ENCODE assay signal across 18 mouse cellular contexts in genomic region chr5:121757900-121758299, GRCm38 (mm10). TPM values are rescaled to one million over a fixed set of nuclear protein-coding genes. Genes with fewer than 3 reads are reported as not detected.
A peak's percentile ranks its signal among the peaks of the same experiment; 100 is the strongest.
DNase-seq lines count a peak whose midpoint lies in the region; ATAC-seq lines count a peak whose summit lies in the region.
"Had no signal": no experiment of that assay in that cellular context is flagged by ENCODE, and none has a peak within 500 bp of the region (broad histone marks: within the 10 kb centered on the region; RNA-seq: fewer than 3 reads in every experiment).

No protein-coding gene starts in this region.

- peaks cover 7% of the 10 kb centered on the region for H3K4me1 ChIP-seq in hindbrain, embryonic 12.5 days
- H3K4me1 ChIP-seq in neural tube, embryonic 14.5 days (ENCODE audit: control insufficient read depth, insufficient read depth, low read length), result no peaks in the 10 kb centered on the region
- H3K4me1 ChIP-seq: intestine, embryonic 15.5 days had no signal

- peaks cover 39% of the 10 kb centered on the region; the same call in 1 of the 2 replicates for H3K36me3 ChIP-seq in hindbrain, embryonic 12.5 days
- peaks cover 4% of the 10 kb centered on the region; the same call in 1 of the 2 replicates for H3K36me3 ChIP-seq in neural tube, embryonic 14.5 days (ENCODE audit: control insufficient read depth, insufficient read depth, low read length)

- H3K9me3 ChIP-seq in hindbrain, embryonic 12.5 days (replicated peaks), result no peaks in the 10 kb centered on the region
- no peaks in the 10 kb centered on the region for H3K9me3 ChIP-seq in neural tube, embryonic 14.5 days (ENCODE audit: control insufficient read depth, low read length)
- H3K9me3 ChIP-seq: G1E; intestine, embryonic 15.5 days; liver, embryonic 12.5 days had no signal

- peak; percentile 21 for DNase-seq in layer of hippocampus, adult 11-12 months (ENCODE audit: low spot score)
- DNase-seq in layer of hippocampus, postnatal 14 days (ENCODE audit: low spot score in 2 of 2), result no peak
- peak; percentile 55 for DNase-seq in embryo, embryonic 10 days (ENCODE audit: low spot score)
- DNase-seq in adrenal gland, adult 2 months, result no peak
- no peak for DNase-seq in ovary, postnatal 36 days (ENCODE audit: low spot score)
- DNase-seq: adrenal gland, postnatal 36 days; cerebellum, adult 11 months; heart, adult 18-20 months; heart, postnatal 14 days; kidney, postnatal 14 days; layer of hippocampus, postnatal 36 days; left cerebral cortex, postnatal 4 days; spleen, adult 18-20 months had no signal

- peak; percentile 52; the same call in 1 of the 2 replicates for ATAC-seq in hindbrain, embryonic 12.5 days (ENCODE audit: low FRiP score)
- peak; percentile 17; the same call in 1 of the 2 replicates for ATAC-seq in neural tube, embryonic 14.5 days (ENCODE audit: low read depth)
- ATAC-seq: intestine, embryonic 15.5 days; liver, embryonic 12.5 days had no signal

- no peak overlapping the region for H3K9ac ChIP-seq in hindbrain, embryonic 12.5 days
- no peak overlapping the region for H3K9ac ChIP-seq in neural tube, embryonic 14.5 days (replicated peaks; ENCODE audit: low read depth, low read length)
- H3K9ac ChIP-seq: intestine, embryonic 15.5 days; liver, embryonic 12.5 days had no signal

- 17% methylated on average over 2 of the region's 2 CpGs for WGBS in hindbrain, embryonic 12.5 days
- WGBS in neural tube, embryonic 14.5 days, result 4% methylated on average over 2 of the region's 2 CpGs

- no peak overlapping the region for H3K4me2 ChIP-seq in hindbrain, embryonic 12.5 days (replicated peaks)
- H3K4me2 ChIP-seq in neural tube, embryonic 14.5 days (ENCODE audit: low read depth, low read length), result no peak overlapping the region
- H3K4me2 ChIP-seq: intestine, embryonic 15.5 days; liver, embryonic 12.5 days had no signal

- no peak overlapping the region for H3K4me3 ChIP-seq in hindbrain, embryonic 12.5 days
- H3K4me3 ChIP-seq in neural tube, embryonic 14.5 days (ENCODE audit: low read depth, low read length), result no peak overlapping the region
- H3K4me3 ChIP-seq: intestine, embryonic 15.5 days; liver, embryonic 12.5 days had no signal

- H3K27me3 ChIP-seq in hindbrain, embryonic 12.5 days, result no peaks in the 10 kb centered on the region; the same call in 1 of the 2 replicates
- H3K27me3 ChIP-seq in neural tube, embryonic 14.5 days (ENCODE audit: control insufficient read depth, insufficient read depth, low read length), result no peaks in the 10 kb centered on the region
- H3K27me3 ChIP-seq: intestine, embryonic 15.5 days; liver, embryonic 12.5 days had no signal

- peak overlapping the region; percentile 36; the same call in 1 of the 2 replicates for H3K27ac ChIP-seq in hindbrain, embryonic 12.5 days
- H3K27ac ChIP-seq in neural tube, embryonic 14.5 days (ENCODE audit: low read depth, low read length), result peak overlapping the region; percentile 1; the same call in 1 of the 2 replicates
- H3K27ac ChIP-seq: intestine, embryonic 15.5 days; liver, embryonic 12.5 days had no signal

RNA-seq across cellular contexts. Expression of gene Atxn2, which starts 46.8 kb away (rescaled TPM):
- total RNA-seq in layer of hippocampus, postnatal 14 days (2021), result 100 to 1,000 TPM; 220 to 237 TPM
- polyA plus RNA-seq in hindbrain, embryonic 12.5 days (2016; fragmentation: Nextera tagmentation; extraction: Ambion mirVana), result 95.3 and 102 TPM in 2 replicates
- polyA plus RNA-seq in neural tube, embryonic 14.5 days (2014; fragmentation: Nextera tagmentation; extraction: Ambion mirVana), result 93.7 and 94.8 TPM in 2 replicates
- 100 to 1,000 TPM; 146 to 229 TPM for total RNA-seq in adrenal gland, adult 2 months (2021)
- 214 and 218 TPM in 2 replicates for polyA plus RNA-seq in adrenal gland, adult 2 months (2012; rRNA removed)

Comparison
In these comparisons a context has a peak if more than half of its experiments do, and no peak if none do; other contexts are left out.
1. DNase-seq: peak in layer of hippocampus, adult 11-12 months (single experiment) and embryo, embryonic 10 days (single experiment); none in layer of hippocampus, postnatal 14 days (0 of 2), adrenal gland, adult 2 months (single experiment) and ovary, postnatal 36 days (single experiment).